Mouse (Mus musculus) CH12.LX (cell line): Measurements from ENCODE around the gene Smarcc2.

Experiments used
- CHD2 ChIP-seq: IDR thresholded peaks from 2 replicates; pipeline ENCODE4 v1.6.1; 2011; ENCODE audit warnings: low read length, improper control_type of control experiment
- CTCF ChIP-seq, 2 experiments: IDR thresholded peaks in 1 of 2; conservative IDR thresholded peaks in 1 of 2; 2 replicates each; pipeline ENCODE4 v1.5.1; 2011 to 2012; ENCODE audit warnings: low read depth in 2 of 2, low read length in 2 of 2, improper control_type of control experiment in 1 of 2, inconsistent platforms in 1 of 2, mild to moderate bottlenecking in 1 of 2, moderate library complexity in 1 of 2
- EP300 ChIP-seq: IDR thresholded peaks from 2 replicates; pipeline ENCODE4 v1.6.1; 2011; ENCODE audit warnings: low read length, improper control_type of control experiment
- IRF4 ChIP-seq: IDR thresholded peaks from 2 replicates; pipeline ENCODE4 v1.6.1; 2014; ENCODE audit warnings: low read depth, mild to moderate bottlenecking, inconsistent platforms, low read length, improper control_type of control experiment
- POLR2A ChIP-seq: IDR thresholded peaks from 2 replicates; pipeline ENCODE4 v1.6.1; 2011; ENCODE audit warnings: low read depth, mild to moderate bottlenecking, improper control_type of control experiment, low read length
- SMC3 ChIP-seq: IDR thresholded peaks from 2 replicates; pipeline ENCODE4 v1.6.1; 2011; ENCODE audit warnings: low read depth, low read length, improper control_type of control experiment
- USF1 ChIP-seq: IDR thresholded peaks from 2 replicates; pipeline ENCODE4 v1.6.1; 2014; ENCODE audit warnings: low read depth, mild to moderate bottlenecking, inconsistent platforms, low read length, improper control_type of control experiment
- ZKSCAN1 ChIP-seq: IDR thresholded peaks from 2 replicates; pipeline ENCODE4 v1.6.1; 2012; ENCODE audit warnings: low read depth, inconsistent platforms, low read length, improper control_type of control experiment, borderline replicate concordance
- ZMIZ1 ChIP-seq: IDR thresholded peaks from 2 replicates; pipeline ENCODE4 v1.6.1; 2012; ENCODE audit warnings: low read depth, mild to moderate bottlenecking, inconsistent platforms, low read length, improper control_type of control experiment

- TF ChIP-seq POLR2A = no peak
- TF ChIP-seq ZKSCAN1 = no peak
- TF ChIP-seq CTCF (conservative IDR thresholded peaks at IDR 0.05 in 1 of 2, IDR thresholded peaks at IDR 0.05 in 1 of 2; ENCODE audit: low read depth in 2 of 2, low read length in 2 of 2) = no peak
- no peak for TF ChIP-seq EP300
- no peak for TF ChIP-seq SMC3
- no peak for TF ChIP-seq CHD2
- no peak for TF ChIP-seq USF1
- no peak for TF ChIP-seq IRF4
- no peak for TF ChIP-seq ZMIZ1
Measured at GRCm38 (mm10) chr10:128522351-128522750, 63.3 kb downstream of the Smarcc2 start.
